Mouse (Mus musculus) forebrain, embryonic 10.5 days (tissue): ENCODE measurements at regions not wholly inside any gene's neighbourhood (a gene's known extent, or its start where the extent isn't known, plus 50 kb on each side); places are given as distances from the start of the nearest gene placed in this dataset.
"Not testable (repeated sequence)": the region's sequence is repeated elsewhere in the genome, so short reads cannot be mapped to it uniquely, and the experiment has no call there.

Source experiments
- DNase-seq: peaks from one replicate; pipeline ENCODE4 v3.0.0-alpha.2; 2017; ENCODE audit warnings: low spot score; ENCODE audit errors: extremely low spot score
- H3K27ac ChIP-seq: fragments of 300-500 bp; sonication (generic); 2 replicates; pipeline ENCODE4 v1.5.1; 2016; ENCODE audit warnings: mild to moderate bottlenecking
- H3K27me3 ChIP-seq: fragments of 300-500 bp; sonication (generic); 2 replicates; pipeline ENCODE4 v1.6.1; 2016; ENCODE audit warnings: mild to moderate bottlenecking; ENCODE audit not compliant: poor library complexity, severe bottlenecking
- H3K36me3 ChIP-seq: fragments of 300-500 bp; sonication (generic); replicated peaks from 2 replicates; pipeline ENCODE4 v1.6.1; 2016; ENCODE audit warnings: mild to moderate bottlenecking, moderate library complexity
- H3K4me1 ChIP-seq: fragments of 300-500 bp; sonication (generic); 2 replicates; pipeline ENCODE4 v1.6.1; 2016
- H3K4me3 ChIP-seq: fragments of 300-500 bp; sonication (generic); 2 replicates; pipeline ENCODE4 v1.5.1; 2016; ENCODE audit warnings: mild to moderate bottlenecking, moderate library complexity
- H3K9me3 ChIP-seq: fragments of 300-500 bp; sonication (generic); 2 replicates; pipeline ENCODE4 v1.6.1; 2016; ENCODE audit warnings: mild to moderate bottlenecking, moderate library complexity
- WGBS: fragments of 180-500 bp; shearing (Covaris S2); methylation state at CpG from one replicate; pipeline ENCODE4 v1.1.7; 2016; 5-methylcytosine and 5-hydroxymethylcytosine counted together

GRCm38 (mm10) chr1:64412481-64413180 lies 119.8 kb upstream of the Creb1 start:
- no peak for DNase-seq
- no peaks in the 10 kb centered on the region for H3K9me3 ChIP-seq
- no peak overlapping the region for H3K27ac ChIP-seq
- no peak overlapping the region for H3K4me3 ChIP-seq
- WGBS, result 88% methylated on average over 10 of the region's 10 CpGs
- no peaks in the 10 kb centered on the region for H3K27me3 ChIP-seq
- H3K36me3 ChIP-seq, result no peaks in the 10 kb centered on the region
- H3K4me1 ChIP-seq, result peaks cover 22% of the 10 kb centered on the region

DNA sequence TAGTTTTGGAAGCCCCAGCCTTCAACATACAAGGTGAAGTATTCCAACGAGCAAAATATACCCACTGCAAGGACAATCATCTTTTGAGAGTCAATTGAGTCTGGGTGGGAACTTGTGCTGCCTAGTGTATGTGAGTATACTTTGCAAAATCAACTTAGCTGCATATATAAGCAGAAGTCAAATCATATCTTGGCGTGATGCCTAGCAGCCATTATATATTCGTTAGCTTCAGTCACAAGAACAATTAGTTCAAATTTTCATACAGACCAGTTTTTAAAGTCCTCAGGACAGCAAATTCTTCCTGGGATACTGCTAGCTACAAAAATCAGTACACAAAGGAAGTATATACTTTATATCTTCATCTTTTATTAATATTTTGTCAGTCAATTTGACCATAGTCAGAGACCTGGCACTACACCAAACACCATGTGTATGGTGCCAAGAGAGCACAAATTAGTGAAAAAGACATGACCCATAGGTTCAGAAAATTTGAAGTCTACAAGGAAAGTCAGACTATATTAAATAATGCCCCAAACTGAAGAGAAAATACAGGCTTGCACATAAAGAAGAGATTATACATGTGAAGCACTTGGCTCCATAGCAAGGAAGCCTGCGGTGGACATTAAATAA lies 120.5 kb upstream of the Creb1 start:
- H3K36me3 ChIP-seq, result no peaks in the 10 kb centered on the region
- no peak overlapping the region for H3K4me3 ChIP-seq
- H3K27me3 ChIP-seq, result no peaks in the 10 kb centered on the region
- WGBS, result 95% methylated on average over 4 of the region's 4 CpGs
- DNase-seq, result no peak
- H3K4me1 ChIP-seq, result peaks cover 22% of the 10 kb centered on the region
- H3K27ac ChIP-seq, result no peak overlapping the region
- no peaks in the 10 kb centered on the region for H3K9me3 ChIP-seq

DNA sequence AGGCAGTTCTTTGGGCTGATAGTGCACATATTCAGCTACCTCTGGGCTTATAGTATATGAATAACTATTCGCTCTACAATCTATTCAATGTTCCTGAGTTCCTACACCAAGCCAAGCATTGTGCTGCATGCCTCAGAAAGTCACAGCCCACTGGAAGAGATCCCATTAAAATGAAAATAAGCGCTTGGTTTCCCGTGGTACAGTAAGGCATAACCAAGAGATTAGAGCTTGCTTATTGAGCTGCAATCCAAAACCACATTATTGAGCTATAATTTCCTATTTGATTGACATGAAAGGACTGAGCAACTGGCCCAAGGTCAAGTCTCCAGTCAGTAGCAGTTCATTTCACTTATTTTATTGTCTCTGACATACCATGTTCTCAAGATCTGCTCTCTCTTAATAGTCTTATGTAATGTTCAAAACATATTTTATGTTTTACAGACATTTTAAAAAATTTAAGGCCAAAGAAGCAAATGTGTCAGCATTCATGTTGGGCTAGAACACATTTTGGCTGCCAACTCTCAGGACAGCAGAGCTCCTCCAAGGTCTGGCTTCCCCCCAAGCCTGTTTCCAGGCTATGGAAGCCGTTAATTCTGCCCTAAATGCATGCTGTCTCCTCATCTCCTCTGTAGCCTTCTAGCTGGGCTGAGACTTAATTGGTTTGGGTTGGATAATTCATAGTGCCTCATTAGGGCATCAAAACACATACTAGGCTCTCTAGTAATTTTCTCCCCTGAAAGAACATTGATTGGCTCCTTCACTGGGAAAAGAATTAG lies 123.5 kb upstream of the Creb1 start:
- Histone ChIP-seq H3K4me3 (no peak overlapping the region), H3K9me3 (no peaks in the 10 kb centered on the region), H3K27ac (peak overlapping the region; percentile 51; the same call in 1 of the 2 replicates), H3K36me3 (no peaks in the 10 kb centered on the region), H3K27me3 (no peaks in the 10 kb centered on the region), H3K4me1 (peaks cover 22% of the 10 kb centered on the region)
- no peak for DNase-seq
- WGBS, result 71% methylated on average over 4 of the region's 4 CpGs

GRCm38 (mm10) chr1:64391525-64391924 lies 140.9 kb upstream of the Creb1 start:
- DNase-seq, result no peak
- Histone ChIP-seq H3K4me3 (no peak overlapping the region), H3K4me1 (no peaks in the 10 kb centered on the region), H3K36me3 (no peaks in the 10 kb centered on the region), H3K9me3 (no peaks in the 10 kb centered on the region), H3K27me3 (no peaks in the 10 kb centered on the region), H3K27ac (no peak overlapping the region)
- 94% methylated on average over 8 of the region's 8 CpGs for WGBS

DNA sequence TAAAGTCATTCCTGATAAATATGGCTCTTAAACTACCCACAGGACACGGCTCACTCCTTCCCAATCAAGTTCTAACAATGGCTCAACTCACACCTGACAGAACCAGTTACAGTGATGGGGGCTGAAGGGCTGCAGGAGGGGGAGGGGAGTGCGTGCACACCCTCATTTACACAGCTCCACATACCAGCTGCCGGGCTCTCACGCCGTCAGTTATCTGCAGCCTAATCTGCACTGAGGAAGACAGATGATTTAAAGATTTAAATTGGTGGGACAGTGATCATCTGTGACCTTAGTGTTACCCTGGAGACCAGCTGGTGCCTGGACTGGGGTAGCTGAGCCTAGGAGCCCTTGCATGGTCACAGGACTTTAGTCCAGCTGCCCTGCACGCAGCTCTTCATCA lies 151.2 kb upstream of the Creb1 start:
- Histone ChIP-seq H3K4me1 (peaks cover 22% of the 10 kb centered on the region), H3K27ac (peak overlapping the region; percentile 31; the same call in 1 of the 2 replicates), H3K27me3 (no peaks in the 10 kb centered on the region), H3K9me3 (peaks cover 3% of the 10 kb centered on the region; the same call in 1 of the 2 replicates), H3K36me3 (no peaks in the 10 kb centered on the region), H3K4me3 (no peak overlapping the region)
- DNase-seq, result no peak
- WGBS, result 65% methylated on average over 6 of the region's 6 CpGs

DNA sequence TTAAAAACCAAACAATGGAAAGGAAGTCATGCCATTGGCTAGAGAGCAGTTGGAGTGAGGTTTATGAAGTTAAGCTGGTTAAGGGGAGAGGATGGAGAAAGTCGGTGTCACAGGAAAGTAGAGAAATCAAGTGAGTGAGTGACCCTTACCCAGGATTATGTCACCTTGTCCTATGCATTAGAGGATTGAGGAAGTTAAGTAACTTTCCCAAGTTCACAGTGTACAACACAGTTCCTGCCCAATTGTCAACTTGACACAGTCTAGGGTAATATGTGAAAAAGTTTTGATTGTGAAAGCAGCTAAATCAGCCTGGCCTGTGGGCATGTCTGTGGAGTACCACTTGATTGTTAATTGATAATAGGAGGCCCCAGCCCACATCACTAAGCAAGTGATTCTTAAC lies 156.0 kb upstream of the Creb1 start:
- WGBS, result 92% methylated on average over 1 of the region's 1 CpGs
- not testable (repeated sequence) for H3K27ac ChIP-seq, DNase-seq, H3K4me3 ChIP-seq, H3K36me3 ChIP-seq, H3K27me3 ChIP-seq, H3K9me3 ChIP-seq
- H3K4me1 ChIP-seq, result peaks cover 19% of the 10 kb centered on the region

- WGBS, result 82% methylated on average over 13 of the region's 13 CpGs
- Histone ChIP-seq H3K27ac (no peak overlapping the region), H3K4me3 (no peak overlapping the region), H3K27me3 (no peaks in the 10 kb centered on the region), H3K4me1 (0 out of 2 replicates have a peak, but pooled peaks cover under 1% of the 10 kb centered on the region), H3K9me3 (peaks cover 10% of the 10 kb centered on the region), H3K36me3 (no peaks in the 10 kb centered on the region)
- DNase-seq, result no peak
These were observed 158.0 kb upstream of the Creb1 start for GRCm38 (mm10) chr1:64374286-64375071.

GRCm38 (mm10) chr1:64364095-64364494 lies 168.3 kb upstream of the Creb1 start:
- no peak for DNase-seq
- H3K9me3 ChIP-seq, result no peaks in the 10 kb centered on the region; the same call in 1 of the 2 replicates
- H3K27ac ChIP-seq, result no peak overlapping the region
- H3K4me1 ChIP-seq, result no peaks in the 10 kb centered on the region
- no peaks in the 10 kb centered on the region for H3K27me3 ChIP-seq
- H3K4me3 ChIP-seq, result no peak overlapping the region
- no peaks in the 10 kb centered on the region for H3K36me3 ChIP-seq
- WGBS, result 81% methylated on average over 1 of the region's 1 CpGs

DNA sequence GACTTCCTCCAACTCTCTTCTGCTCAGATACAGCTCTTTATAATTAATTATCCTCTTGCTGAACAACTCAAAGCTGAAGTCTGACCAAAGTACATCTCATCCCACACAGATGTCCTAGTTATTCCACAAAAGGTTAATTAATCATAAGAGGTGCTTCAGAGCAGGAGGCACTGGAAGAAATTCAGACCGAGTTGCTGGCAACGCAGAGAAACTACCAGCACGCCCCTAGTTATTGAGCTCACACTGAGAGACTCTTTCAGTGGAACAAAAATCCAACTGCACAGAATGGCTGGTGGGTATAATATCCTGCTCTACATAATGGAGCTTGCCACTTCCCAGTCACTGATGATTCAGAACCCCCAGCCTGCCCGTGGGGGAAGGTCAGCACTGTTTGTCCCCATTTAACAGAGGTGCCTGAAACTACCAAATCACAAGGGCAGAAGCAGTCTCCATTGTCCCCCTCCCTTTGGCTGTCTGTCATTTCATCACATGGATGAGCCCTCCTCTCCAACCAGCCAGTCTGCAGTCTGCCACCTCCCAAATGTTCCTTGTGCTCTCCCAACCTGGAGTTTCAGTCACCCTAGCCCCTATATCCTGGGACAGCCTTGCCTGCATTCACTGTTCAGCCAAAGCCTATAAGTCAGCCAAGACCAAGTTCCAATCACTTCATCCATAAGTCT lies 170.3 kb upstream of the Creb1 start:
- DNase-seq, result no peak
- Histone ChIP-seq H3K27ac (no peak overlapping the region), H3K27me3 (no peaks in the 10 kb centered on the region), H3K4me1 (peaks cover 10% of the 10 kb centered on the region), H3K36me3 (no peaks in the 10 kb centered on the region), H3K9me3 (no peaks in the 10 kb centered on the region; the same call in 1 of the 2 replicates), H3K4me3 (no peak overlapping the region)
- 74% methylated on average over 4 of the region's 4 CpGs for WGBS

GRCm38 (mm10) chr1:64343268-64343667 lies 189.2 kb upstream of the Creb1 start:
- DNase-seq, result no peak
- Histone ChIP-seq H3K4me1 (peaks cover 28% of the 10 kb centered on the region), H3K4me3 (no peak overlapping the region), H3K27me3 (no peaks in the 10 kb centered on the region), H3K9me3 (no peaks in the 10 kb centered on the region), H3K36me3 (no peaks in the 10 kb centered on the region), H3K27ac (no peak overlapping the region)
- WGBS, result 79% methylated on average over 3 of the region's 3 CpGs

DNA sequence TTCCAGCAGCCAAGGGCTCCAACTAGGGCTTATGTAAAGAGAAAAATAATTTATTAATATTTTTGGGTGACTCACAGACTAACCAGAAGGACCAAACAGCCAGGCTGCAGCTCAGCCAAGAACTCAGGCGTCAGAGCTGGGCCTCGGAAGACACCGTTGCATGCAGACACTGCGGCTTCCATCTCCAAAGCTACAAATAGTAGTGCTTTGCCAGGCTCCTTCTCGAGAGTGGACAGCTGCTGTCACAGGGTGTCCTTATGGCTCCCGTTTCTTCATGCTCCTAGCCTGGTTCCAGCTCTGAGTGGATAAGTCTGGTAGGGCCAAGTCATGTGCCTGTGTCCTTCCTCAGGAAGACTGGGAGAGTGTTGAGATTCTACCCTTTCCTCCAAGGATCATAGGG lies 190.8 kb upstream of the Creb1 start:
- no peaks in the 10 kb centered on the region for H3K36me3 ChIP-seq
- H3K27ac ChIP-seq, result no peak overlapping the region
- no peaks in the 10 kb centered on the region for H3K27me3 ChIP-seq
- no peak overlapping the region for H3K4me3 ChIP-seq
- DNase-seq, result no peak
- peaks cover 43% of the 10 kb centered on the region for H3K4me1 ChIP-seq
- 95% methylated on average over 6 of the region's 6 CpGs for WGBS
- H3K9me3 ChIP-seq, result no peaks in the 10 kb centered on the region

DNA sequence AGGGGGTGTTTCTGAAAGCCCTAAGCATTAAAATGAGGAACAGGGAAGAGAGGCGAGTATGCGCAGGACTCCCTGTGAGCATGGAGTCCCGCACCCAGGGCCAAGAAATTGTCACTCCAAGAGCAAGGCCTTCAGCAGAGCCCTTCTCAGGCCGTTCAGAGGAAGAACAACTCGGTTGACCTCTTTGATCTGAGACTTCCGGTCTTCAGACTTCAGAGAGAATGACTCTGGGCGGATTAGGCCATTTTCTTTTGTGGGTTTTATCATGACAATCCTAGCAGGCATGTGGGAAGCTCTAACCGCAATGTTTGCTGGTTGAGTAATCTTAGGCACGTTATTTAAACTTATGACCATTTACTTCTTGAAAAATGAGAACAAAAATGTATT lies 193.9 kb upstream of the Creb1 start:
- Histone ChIP-seq H3K27ac (no peak overlapping the region), H3K36me3 (no peaks in the 10 kb centered on the region), H3K9me3 (no peaks in the 10 kb centered on the region), H3K4me3 (peak overlapping the region; percentile 10; the same call in 1 of the 2 replicates), H3K4me1 (peaks cover 34% of the 10 kb centered on the region), H3K27me3 (no peaks in the 10 kb centered on the region)
- 35% methylated on average over 9 of the region's 9 CpGs for WGBS
- no peak for DNase-seq
